Mouse (Mus musculus): ENCODE data around the gene Leng1. TPM values are rescaled to one million over a fixed set of nuclear protein-coding genes. Genes with fewer than 3 reads are reported as not detected.
A peak's percentile ranks its signal among the peaks of the same experiment; 100 is the strongest.

The Leng1 gene
- polyA plus RNA-seq, 2 experiments = 3.3 to 4.3 TPM

DNA sequence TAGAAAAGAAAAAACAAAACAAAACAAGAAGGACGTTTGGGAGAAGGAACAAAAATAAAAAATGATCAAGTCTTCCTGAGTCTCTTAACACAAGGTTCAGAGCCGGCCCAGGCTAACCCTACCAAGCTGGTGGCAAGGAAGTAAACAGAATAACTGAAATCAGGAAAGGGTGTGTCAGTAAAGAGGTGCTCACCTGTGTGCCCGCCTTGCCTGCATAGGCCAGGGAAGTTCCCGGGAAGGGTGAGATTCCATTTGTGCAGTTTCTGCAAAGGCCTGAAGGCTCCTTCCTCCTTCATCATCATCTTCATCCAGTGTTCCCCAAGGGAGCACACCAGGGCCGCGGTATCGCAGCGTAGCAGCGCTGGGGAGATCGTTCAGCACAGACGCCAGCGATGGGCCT, 10.7 kb upstream of the Leng1 start:
- Histone ChIP-seq H3K27me3 (ENCODE audit: control insufficient read depth, insufficient read depth, low read length) (no peaks in the 10 kb centered on the region), H3K27ac (no peak overlapping the region), H3K9ac (replicated peaks) (no peak overlapping the region), H3K9me3 (ENCODE audit: control insufficient read depth, low read length) (no peaks in the 10 kb centered on the region), H3K4me3 (ENCODE audit: insufficient read depth in 1 of 2, low read depth in 2 of 2, low read length in 2 of 2) (no peak overlapping the region), H3K36me3 (replicated peaks; ENCODE audit: control insufficient read depth, insufficient read depth, low read depth) (no peaks in the 10 kb centered on the region), H3K4me1 (replicated peaks; ENCODE audit: control insufficient read depth in 2 of 2, insufficient read depth in 2 of 2, low read length in 1 of 2) (no peaks in the 10 kb centered on the region), H3K4me2 (ENCODE audit: low read depth) (no peak overlapping the region)
- no peak for DNase-seq (ENCODE audit: low read depth in 3 of 3, low spot score in 3 of 3)
- 81% methylated on average over 12 of the region's 12 CpGs for WGBS (ENCODE audit: insufficient replicate concordance)
- TF ChIP-seq EP300 (IDR thresholded peaks at IDR 0.05; ENCODE audit: low read depth) (no peak), CTCF (IDR thresholded peaks at IDR 0.05; ENCODE audit: low read depth) (no peak)
- no peak for ATAC-seq (ENCODE audit: insufficient read depth)

DNA sequence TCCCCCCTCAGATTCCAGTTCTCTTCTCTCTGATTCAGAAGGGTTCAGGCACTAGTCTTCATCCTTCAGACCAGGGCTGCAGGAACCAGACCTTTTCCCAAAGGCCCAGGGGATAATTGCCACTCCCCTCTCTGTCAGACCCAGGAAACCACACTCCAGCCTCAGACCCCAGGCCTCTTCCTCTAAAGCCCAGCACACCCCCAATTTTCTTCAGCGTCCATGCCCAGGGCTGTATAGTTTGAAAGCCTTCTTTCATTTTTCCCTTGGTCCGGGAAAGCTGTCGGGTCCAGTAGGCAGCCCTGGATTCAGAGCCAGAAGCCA, 9.5 kb upstream of the Leng1 start:
- Histone ChIP-seq H3K27me3 (ENCODE audit: control insufficient read depth, insufficient read depth, low read length) (no peaks in the 10 kb centered on the region), H3K27ac (no peak overlapping the region), H3K4me1 (replicated peaks; ENCODE audit: control insufficient read depth in 2 of 2, insufficient read depth in 2 of 2, low read length in 1 of 2) (no peaks in the 10 kb centered on the region), H3K9me3 (ENCODE audit: control insufficient read depth, low read length) (no peaks in the 10 kb centered on the region), H3K4me3 (ENCODE audit: insufficient read depth in 1 of 2, low read depth in 2 of 2, low read length in 2 of 2) (no peak overlapping the region), H3K4me2 (ENCODE audit: low read depth) (no peak overlapping the region), H3K36me3 (replicated peaks; ENCODE audit: control insufficient read depth, insufficient read depth, low read depth) (no peaks in the 10 kb centered on the region), H3K9ac (replicated peaks) (no peak overlapping the region)
- DNase-seq (ENCODE audit: low read depth in 3 of 3, low spot score in 3 of 3) = no peak
- no peak for ATAC-seq (ENCODE audit: insufficient read depth)
- TF ChIP-seq EP300 (IDR thresholded peaks at IDR 0.05; ENCODE audit: low read depth) (no peak), CTCF (IDR thresholded peaks at IDR 0.05; ENCODE audit: low read depth) (no peak)
- 57% methylated on average over 3 of the region's 3 CpGs for WGBS (ENCODE audit: insufficient replicate concordance)

DNA sequence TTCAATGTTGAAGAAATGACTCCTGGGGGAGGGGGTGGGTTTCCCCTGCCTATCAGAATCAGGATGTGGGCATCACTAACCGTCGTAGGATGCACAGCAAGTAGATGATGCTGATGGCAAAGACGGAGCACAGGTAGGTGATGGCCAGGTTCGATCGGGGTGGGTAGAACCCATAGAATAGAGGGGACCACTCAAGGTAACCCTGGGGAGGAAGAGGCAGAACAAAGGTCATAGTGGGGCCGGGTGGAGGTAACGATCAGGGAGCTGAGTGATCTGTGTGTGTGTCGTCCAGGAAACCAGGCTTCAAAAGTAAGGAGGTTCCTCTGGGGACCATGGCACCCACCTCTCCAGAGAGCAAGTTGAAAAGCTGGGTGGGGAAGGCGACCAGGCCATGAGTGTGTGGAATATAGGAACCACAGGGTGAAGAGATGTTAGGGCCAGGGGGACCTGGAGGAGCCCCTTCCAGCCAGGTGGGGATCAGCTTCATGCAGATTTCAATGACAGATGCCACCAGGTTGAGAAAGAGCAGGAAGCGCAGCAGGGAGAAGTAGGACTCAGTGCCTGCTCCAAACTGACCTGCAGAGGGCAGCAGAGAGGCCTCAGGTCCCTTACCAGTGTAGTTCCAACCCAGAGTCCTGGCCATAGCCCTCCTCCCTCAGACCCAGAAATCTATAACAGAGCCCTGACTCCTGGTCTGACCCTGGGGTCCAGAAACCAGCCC, 9.0 kb upstream of the Leng1 start:
- Histone ChIP-seq H3K9me3 (ENCODE audit: control insufficient read depth, low read length) (no peaks in the 10 kb centered on the region), H3K4me2 (ENCODE audit: low read depth) (no peak overlapping the region), H3K9ac (replicated peaks) (no peak overlapping the region), H3K27me3 (ENCODE audit: control insufficient read depth, insufficient read depth, low read length) (no peaks in the 10 kb centered on the region), H3K36me3 (replicated peaks; ENCODE audit: control insufficient read depth, insufficient read depth, low read depth) (no peaks in the 10 kb centered on the region), H3K4me1 (replicated peaks; ENCODE audit: control insufficient read depth in 2 of 2, insufficient read depth in 2 of 2, low read length in 1 of 2) (no peaks in the 10 kb centered on the region), H3K4me3 (ENCODE audit: insufficient read depth in 1 of 2, low read depth in 2 of 2, low read length in 2 of 2) (no peak overlapping the region), H3K27ac (no peak overlapping the region)
- 46% methylated on average over 10 of the region's 10 CpGs for WGBS (ENCODE audit: insufficient replicate concordance)
- DNase-seq (ENCODE audit: low read depth in 3 of 3, low spot score in 3 of 3) (peak; percentile 56 to 59 (median 57)), ATAC-seq (ENCODE audit: insufficient read depth) (peak; percentile 80)
- TF ChIP-seq CTCF (IDR thresholded peaks at IDR 0.05; ENCODE audit: low read depth) (peak; percentile 98), EP300 (IDR thresholded peaks at IDR 0.05; ENCODE audit: low read depth) (no peak)

DNA sequence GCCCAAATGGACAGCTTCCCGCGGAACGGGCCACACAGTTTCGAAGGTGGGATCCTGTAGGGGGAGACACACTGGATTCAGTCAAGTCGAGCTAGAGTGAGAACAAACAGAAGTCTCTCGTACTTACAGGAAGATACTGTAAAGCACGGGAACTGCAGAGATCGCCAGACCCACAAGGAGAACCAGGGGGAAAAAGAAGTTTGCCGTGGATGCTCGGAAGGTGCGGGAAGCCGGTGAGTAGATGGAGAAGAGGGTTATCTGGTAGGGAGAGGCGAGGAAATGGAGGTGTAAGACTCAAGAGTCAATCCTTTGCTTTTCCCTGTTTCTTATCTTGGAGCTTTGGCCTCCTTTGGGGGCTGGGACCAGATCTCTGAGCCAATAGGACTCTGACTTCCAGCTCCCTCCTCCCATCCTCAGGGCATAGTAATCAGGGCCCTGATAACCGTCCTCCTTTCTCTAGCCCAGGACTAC, 1.3 kb upstream of the Leng1 start:
- WGBS (ENCODE audit: insufficient replicate concordance) = 22% methylated on average over 14 of the region's 14 CpGs
- Histone ChIP-seq H3K9ac (replicated peaks) (peak overlapping the region; percentile 64), H3K9me3 (ENCODE audit: control insufficient read depth, low read length) (no peaks in the 10 kb centered on the region), H3K4me1 (replicated peaks; ENCODE audit: control insufficient read depth in 2 of 2, insufficient read depth in 2 of 2, low read length in 1 of 2) (peaks cover 20 to 22% of the 10 kb centered on the region in 2 experiments), H3K4me3 (ENCODE audit: insufficient read depth in 1 of 2, low read depth in 2 of 2, low read length in 2 of 2) (peak overlapping the region; percentile 67 to 79), H3K36me3 (replicated peaks; ENCODE audit: control insufficient read depth, insufficient read depth, low read depth) (peaks cover 10% of the 10 kb centered on the region), H3K4me2 (ENCODE audit: low read depth) (peak overlapping the region; percentile 96), H3K27ac (peak overlapping the region; percentile 78), H3K27me3 (ENCODE audit: control insufficient read depth, insufficient read depth, low read length) (no peaks in the 10 kb centered on the region)
- ATAC-seq (ENCODE audit: insufficient read depth) (peak; percentile 25), DNase-seq (ENCODE audit: low read depth in 3 of 3, low spot score in 3 of 3) (peak; percentile 24 to 68 (median 46))
- TF ChIP-seq EP300 (IDR thresholded peaks at IDR 0.05; ENCODE audit: low read depth) (no peak), CTCF (IDR thresholded peaks at IDR 0.05; ENCODE audit: low read depth) (peak; percentile 43)

DNA sequence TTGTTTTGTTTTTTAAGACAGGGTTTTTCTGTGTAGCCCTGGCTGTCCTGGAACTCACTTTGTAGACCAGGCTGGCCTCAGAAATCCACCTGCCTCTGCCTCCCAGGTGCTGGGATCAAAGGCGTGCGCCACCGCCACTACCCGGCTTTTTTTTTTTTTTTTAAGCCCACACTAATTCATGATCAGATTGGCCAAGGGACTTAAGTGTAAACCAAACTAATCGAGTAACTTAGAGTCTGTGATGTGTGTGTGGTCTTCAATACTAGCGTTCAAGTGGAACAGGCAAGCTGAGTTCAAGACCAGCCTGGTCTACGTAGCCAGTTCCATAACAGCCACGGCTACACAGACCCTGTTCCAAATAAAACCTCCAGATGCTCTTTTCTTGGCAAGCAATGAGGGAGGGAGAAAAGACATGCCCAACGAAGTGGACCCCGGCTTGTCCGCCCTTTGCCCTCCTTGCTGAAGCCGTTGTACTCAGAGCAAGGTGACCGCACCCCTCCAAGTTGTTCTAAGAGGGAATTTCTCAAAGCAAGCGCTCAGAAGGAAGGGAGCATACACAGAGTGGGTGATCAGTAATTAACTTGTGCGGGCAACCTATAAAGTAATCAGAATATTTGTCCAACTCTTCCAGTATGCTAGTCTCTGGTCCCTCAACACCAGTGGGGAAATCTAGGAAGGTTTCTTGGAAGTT, 971 bp downstream of the Leng1 start:
- WGBS (ENCODE audit: insufficient replicate concordance) = 20% methylated on average over 15 of the region's 15 CpGs
- Histone ChIP-seq H3K4me2 (ENCODE audit: low read depth) (peak overlapping the region; percentile 96), H3K9ac (replicated peaks) (peak overlapping the region; percentile 77), H3K9me3 (ENCODE audit: control insufficient read depth, low read length) (no peaks in the 10 kb centered on the region), H3K36me3 (replicated peaks; ENCODE audit: control insufficient read depth, insufficient read depth, low read depth) (peaks cover 31% of the 10 kb centered on the region), H3K27me3 (ENCODE audit: control insufficient read depth, insufficient read depth, low read length) (no peaks in the 10 kb centered on the region), H3K27ac (peak overlapping the region; percentile 79), H3K4me1 (replicated peaks; ENCODE audit: control insufficient read depth in 2 of 2, insufficient read depth in 2 of 2, low read length in 1 of 2) (peaks cover 20 to 22% of the 10 kb centered on the region in 2 experiments), H3K4me3 (ENCODE audit: insufficient read depth in 1 of 2, low read depth in 2 of 2, low read length in 2 of 2) (peak overlapping the region; percentile 78 to 79)
- ATAC-seq (ENCODE audit: insufficient read depth) (peak; percentile 42; the same call in 1 of the 2 replicates), DNase-seq (ENCODE audit: low read depth in 3 of 3, low spot score in 3 of 3) (peak in 1 of 3 experiments; percentile 32)
- TF ChIP-seq EP300 (IDR thresholded peaks at IDR 0.05; ENCODE audit: low read depth) = no peak
- no peak for TF ChIP-seq CTCF (IDR thresholded peaks at IDR 0.05; ENCODE audit: low read depth)
